Mouse (Mus musculus): ENCODE measurements at regions not wholly inside any gene's neighbourhood (a gene's known extent, or its start where the extent isn't known, plus 50 kb on each side); places are given as distances from the start of the nearest gene placed in this dataset.

DNA sequence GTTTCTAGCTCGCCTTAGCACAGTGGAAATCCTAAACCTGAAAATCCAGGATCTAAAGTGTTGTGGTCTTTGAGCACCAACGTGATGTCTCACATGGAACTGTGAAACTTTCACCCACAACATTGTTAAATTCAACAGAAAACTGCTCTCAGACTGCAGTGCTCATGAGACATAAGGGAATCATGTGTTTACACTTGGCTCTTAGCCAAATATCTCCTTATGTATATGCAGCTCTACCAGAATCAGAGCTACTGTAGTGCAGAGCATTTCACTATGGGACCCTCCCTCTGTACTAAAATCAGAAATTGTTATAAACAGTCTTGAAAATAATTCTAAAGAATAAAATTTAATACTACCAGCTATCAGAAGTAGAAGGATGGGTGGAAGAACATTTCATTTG, 778.8 kb upstream of the Fam84a start:
- no peak for DNase-seq

DNA sequence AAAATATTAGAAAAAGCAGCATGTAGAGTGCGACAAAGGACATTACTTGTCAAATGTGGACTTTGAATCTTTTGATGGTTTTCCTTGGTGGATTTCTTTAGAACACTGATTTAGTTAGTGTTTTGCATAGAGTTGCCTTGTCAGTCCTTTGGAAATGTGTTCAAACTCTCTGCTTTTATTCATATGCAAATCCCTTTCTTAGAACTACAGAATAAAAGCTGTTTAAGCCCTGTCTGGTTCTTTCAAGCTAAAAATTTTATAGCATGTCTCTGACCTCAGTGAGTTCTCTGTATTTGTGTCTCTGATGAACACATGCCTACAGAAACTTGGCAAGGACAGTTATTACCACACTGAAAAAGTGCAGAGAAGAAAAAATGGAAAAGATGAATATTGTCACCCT, 775.7 kb upstream of the Fam84a start:
- DNase-seq, result no peak

DNA sequence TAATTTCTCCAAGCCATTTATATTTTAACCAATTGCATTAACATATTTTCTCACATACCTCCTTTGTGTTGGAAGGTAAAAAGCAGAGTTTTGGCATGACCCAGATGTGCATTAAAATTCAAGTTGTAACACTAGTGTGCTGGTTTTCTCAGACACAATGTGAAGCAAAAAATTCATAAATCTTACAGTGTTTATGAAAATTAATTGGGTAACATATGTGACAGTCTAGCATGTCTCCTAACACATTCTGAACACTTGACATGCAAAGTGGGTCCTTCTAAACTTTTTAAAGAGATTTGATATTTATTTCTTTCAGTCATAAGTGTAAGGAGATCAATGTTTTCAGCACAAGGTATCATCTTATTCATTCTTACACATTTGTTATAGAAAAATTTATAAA, 771.9 kb upstream of the Fam84a start:
- no peak for DNase-seq

DNA sequence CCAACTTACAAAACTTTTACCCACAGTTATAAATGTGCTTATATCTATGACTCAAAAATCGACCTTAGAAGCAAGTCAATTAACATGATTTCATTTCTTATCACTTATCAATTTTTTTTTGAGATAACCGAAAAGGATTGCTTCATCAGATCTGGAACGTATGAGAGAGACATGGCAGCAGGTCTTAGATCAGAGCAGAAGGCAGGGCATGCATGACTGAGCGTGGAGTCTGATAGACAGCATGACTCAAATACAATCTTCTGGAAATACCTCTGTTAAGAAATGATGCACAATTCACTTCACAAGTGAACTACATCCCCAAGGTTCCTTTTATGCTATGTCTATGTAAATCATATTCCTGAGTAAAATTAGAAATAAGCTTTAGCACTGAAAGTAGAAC, 760.1 kb upstream of the Fam84a start:
- no peak for DNase-seq

DNA sequence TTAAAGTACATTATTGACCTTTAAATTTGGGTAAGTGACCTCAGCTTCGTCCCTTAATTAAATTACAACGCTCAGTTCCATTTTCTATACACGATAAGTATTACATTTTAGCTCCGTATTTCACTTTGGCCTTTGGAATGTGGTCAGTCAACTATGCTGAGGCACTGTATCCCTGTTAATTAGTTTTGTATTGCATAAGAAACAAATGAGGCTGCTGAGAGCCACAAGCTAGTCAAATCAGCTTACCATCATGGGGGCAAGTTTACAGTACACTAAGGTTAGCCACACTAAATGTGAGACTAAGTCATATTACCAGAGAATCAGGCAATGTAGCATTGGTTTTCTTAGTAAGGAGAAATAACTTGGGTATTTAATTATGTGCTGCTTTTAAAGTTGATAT, 731.3 kb upstream of the Fam84a start:
- DNase-seq, result no peak

DNA sequence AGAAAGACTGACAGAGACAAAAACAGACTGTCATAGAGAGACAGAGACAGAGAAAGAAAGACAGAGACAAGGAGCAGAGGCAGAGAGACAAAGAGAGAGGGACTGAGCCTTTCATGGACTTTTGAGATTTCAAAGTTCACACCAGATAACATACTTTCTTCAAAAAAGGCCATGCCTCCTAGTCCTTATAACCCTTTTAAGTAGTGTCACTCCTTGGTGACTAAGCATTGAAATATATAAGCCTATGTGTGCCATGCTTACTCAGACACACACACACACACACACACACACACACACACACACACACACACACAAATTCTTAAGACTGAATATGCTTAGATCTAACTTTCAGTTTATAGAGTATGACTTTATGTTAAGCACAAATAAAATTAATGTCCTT, 728.6 kb upstream of the Fam84a start:
- no peak for DNase-seq

DNA sequence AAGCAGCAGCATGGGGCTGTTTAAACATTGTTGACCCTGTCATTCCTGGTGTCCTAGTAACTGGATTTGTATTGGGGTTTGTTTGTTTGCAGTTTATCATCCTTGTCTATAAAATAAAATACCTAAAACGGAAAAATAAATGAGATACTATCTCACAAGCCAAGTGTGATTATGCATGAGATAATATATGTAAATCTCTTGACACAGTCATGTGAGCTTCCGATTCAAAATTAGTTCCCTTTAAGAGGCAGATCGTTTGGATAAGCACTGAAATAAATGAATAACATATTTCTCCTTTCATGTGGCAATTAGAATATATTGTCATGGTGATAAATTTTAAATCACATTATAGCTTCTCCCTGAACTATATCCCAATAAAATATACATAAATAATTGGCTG, 723.4 kb upstream of the Fam84a start:
- no peak for DNase-seq

DNA sequence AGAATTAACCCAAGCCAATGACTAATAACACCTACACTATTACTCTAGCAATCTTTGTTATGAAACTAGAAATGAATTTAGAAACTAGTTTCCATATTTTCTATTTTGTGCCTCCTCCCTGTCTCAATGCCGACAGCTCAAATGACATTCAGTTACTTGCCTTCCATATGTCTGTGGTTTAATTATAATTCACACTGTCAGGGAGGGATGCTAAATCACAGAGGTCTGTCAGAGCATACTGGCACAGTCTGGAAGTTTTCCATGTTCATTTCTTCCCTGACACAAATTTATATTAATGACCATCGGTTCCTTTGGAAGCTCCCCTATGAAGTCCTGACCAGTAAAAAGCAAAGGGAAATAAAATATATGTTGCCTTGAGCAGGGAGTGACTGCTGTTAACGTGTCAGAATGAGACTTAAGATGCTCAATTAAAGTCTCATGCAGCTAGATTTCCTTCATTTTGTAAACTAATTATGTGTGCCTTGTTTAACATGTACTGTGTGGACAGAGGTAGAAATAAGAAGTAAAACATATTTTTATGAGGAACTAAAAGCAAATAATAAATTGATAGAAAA, 719.6 kb upstream of the Fam84a start:
- DNase-seq, result peak; percentile 19

DNA sequence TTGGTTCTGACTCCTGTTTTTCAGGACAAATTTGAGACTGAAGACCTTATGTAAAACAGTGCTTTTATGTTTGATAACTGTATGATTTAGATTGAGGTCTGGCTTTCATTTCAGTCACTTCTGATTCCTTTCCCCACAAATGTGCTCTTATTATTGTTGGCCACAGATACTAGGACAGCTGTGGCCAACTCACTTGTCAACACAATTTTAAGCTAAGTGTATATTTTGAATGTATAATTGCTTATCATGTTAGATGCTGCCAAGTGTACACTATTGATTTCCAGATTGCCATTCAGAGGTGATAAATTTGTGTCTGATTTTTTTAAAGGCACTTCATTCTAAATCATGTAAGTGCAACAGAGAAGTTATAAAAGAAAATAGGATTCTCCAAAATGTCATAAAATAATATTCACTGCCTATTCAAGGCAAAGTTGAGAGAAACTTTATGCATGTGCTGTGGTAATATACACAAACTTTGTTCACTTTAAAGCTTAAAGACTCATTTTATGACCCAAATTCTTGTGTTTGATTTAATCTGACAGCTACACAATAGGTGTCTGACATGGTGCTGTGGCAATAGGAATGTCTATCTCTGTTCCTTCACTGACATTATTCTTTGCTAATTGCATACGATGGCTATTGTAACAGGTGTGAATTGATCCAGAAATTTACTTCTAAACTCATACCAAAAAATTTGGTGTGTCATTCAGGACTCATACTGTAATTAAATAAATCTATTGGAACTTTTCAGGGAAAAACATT, 708.1 kb upstream of the Fam84a start:
- no peak for DNase-seq

DNA sequence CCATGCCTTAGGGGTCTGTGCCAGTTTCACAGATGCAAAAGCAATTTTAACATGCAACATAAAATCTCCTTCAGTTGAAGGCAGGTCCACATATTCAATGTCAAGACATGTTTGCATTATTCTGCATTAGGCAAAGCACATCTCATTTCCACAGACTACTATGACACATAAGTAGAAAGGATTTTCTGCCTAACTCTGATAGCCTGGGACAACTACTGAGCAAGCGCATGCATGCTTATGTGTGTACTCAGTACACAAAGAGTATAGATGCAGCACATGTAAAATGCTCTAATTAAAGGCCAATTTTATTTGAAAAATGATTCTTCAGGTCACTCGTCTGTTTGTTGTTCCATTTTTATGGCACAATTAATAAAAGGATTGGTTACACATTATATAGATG, 707.2 kb upstream of the Fam84a start:
- no peak for DNase-seq

DNA sequence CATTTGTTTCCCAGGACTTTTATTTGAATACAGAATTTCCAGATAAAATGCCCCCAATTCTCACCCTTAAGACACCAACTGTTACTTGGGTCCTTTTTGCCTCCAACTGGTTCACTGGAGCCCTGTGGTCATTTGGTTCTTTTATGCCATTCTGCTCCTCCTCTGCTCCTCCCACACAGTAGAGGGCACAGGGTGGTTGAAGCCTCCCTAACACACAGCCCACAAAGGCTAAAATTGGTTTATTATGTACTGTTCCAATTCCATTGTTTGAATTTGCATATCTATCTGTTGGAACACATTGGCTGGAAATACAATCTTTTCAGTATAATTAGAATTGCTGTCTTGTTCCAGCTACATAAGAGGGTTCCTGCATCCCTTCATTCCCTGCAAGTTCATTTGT, 683.7 kb upstream of the Fam84a start:
- DNase-seq, result no peak
